Mouse (Mus musculus): ENCODE measurements around the gene Pacsin1. TPM values are rescaled to one million over a fixed set of nuclear protein-coding genes. Genes with fewer than 3 reads are reported as not detected.

Pacsin1 gene
- polyA plus RNA-seq, 1 experiment = 0.01 TPM

- Histone ChIP-seq H3K27me3 (ENCODE audit: control insufficient read depth) (peaks cover 32% of the 10 kb centered on the region), H3K4me3 (replicated peaks) (no peak overlapping the region), H3K36me3 (ENCODE audit: control insufficient read depth) (no peaks in the 10 kb centered on the region), H3K4me1 (ENCODE audit: control insufficient read depth) (peaks cover 14% of the 10 kb centered on the region), H3K9me3 (ENCODE audit: control insufficient read depth, low read length) (no peaks in the 10 kb centered on the region)
- TF ChIP-seq GATA1 (IDR thresholded peaks at IDR 0.05; ENCODE audit: low read length) (no peak), TAL1 (IDR thresholded peaks at IDR 0.05; ENCODE audit: low read length) (no peak)
Measured at GRCm38 (mm10) chr17:27705661-27706060, 50.4 kb downstream of the Pacsin1 start.

- peaks cover 11% of the 10 kb centered on the region for H3K4me1 ChIP-seq (ENCODE audit: control insufficient read depth)
- no peaks in the 10 kb centered on the region for H3K36me3 ChIP-seq (ENCODE audit: control insufficient read depth)
- peaks cover 32% of the 10 kb centered on the region for H3K27me3 ChIP-seq (ENCODE audit: control insufficient read depth)
- no peak overlapping the region for H3K4me3 ChIP-seq (replicated peaks)
- TF ChIP-seq GATA1 (IDR thresholded peaks at IDR 0.05; ENCODE audit: low read length) = no peak
- no peak for TF ChIP-seq TAL1 (IDR thresholded peaks at IDR 0.05; ENCODE audit: low read length)
- no peaks in the 10 kb centered on the region for H3K9me3 ChIP-seq (ENCODE audit: control insufficient read depth, low read length)
Measured at GRCm38 (mm10) chr17:27707954-27708661, 52.8 kb downstream of the Pacsin1 start.

- H3K27me3 ChIP-seq (ENCODE audit: control insufficient read depth) = peaks cover 32% of the 10 kb centered on the region
- peaks cover 11% of the 10 kb centered on the region for H3K4me1 ChIP-seq (ENCODE audit: control insufficient read depth)
- TF ChIP-seq GATA1 (IDR thresholded peaks at IDR 0.05; ENCODE audit: low read length) (no peak), TAL1 (IDR thresholded peaks at IDR 0.05; ENCODE audit: low read length) (no peak)
- no peaks in the 10 kb centered on the region for H3K9me3 ChIP-seq (ENCODE audit: control insufficient read depth, low read length)
- H3K36me3 ChIP-seq (ENCODE audit: control insufficient read depth) = no peaks in the 10 kb centered on the region
- H3K4me3 ChIP-seq (replicated peaks) = no peak overlapping the region
Measured at GRCm38 (mm10) chr17:27709650-27710049, 54.3 kb downstream of the Pacsin1 start.

- Histone ChIP-seq H3K4me3 (replicated peaks) (no peak overlapping the region), H3K9me3 (ENCODE audit: control insufficient read depth, low read length) (no peaks in the 10 kb centered on the region), H3K36me3 (ENCODE audit: control insufficient read depth) (no peaks in the 10 kb centered on the region), H3K27me3 (ENCODE audit: control insufficient read depth) (peaks cover 14% of the 10 kb centered on the region), H3K4me1 (ENCODE audit: control insufficient read depth) (peaks cover 10% of the 10 kb centered on the region)
- TF ChIP-seq GATA1 (IDR thresholded peaks at IDR 0.05; ENCODE audit: low read length) (no peak), TAL1 (IDR thresholded peaks at IDR 0.05; ENCODE audit: low read length) (no peak)
Measured at GRCm38 (mm10) chr17:27712832-27713231, 57.5 kb downstream of the Pacsin1 start.

- peaks cover 7% of the 10 kb centered on the region for H3K4me1 ChIP-seq (ENCODE audit: control insufficient read depth)
- no peaks in the 10 kb centered on the region for H3K36me3 ChIP-seq (ENCODE audit: control insufficient read depth)
- peaks cover 10% of the 10 kb centered on the region for H3K27me3 ChIP-seq (ENCODE audit: control insufficient read depth)
- no peak overlapping the region for H3K4me3 ChIP-seq (replicated peaks)
- TF ChIP-seq GATA1 (IDR thresholded peaks at IDR 0.05; ENCODE audit: low read length) = no peak
- TF ChIP-seq TAL1 (IDR thresholded peaks at IDR 0.05; ENCODE audit: low read length) = no peak
- no peaks in the 10 kb centered on the region for H3K9me3 ChIP-seq (ENCODE audit: control insufficient read depth, low read length)
Measured at GRCm38 (mm10) chr17:27716804-27717203, 61.5 kb downstream of the Pacsin1 start.

- Histone ChIP-seq H3K4me3 (replicated peaks) (no peak overlapping the region), H3K9me3 (ENCODE audit: control insufficient read depth, low read length) (no peaks in the 10 kb centered on the region), H3K4me1 (ENCODE audit: control insufficient read depth) (peaks cover 7% of the 10 kb centered on the region), H3K27me3 (ENCODE audit: control insufficient read depth) (peaks cover 10% of the 10 kb centered on the region), H3K36me3 (ENCODE audit: control insufficient read depth) (no peaks in the 10 kb centered on the region)
- TF ChIP-seq TAL1 (IDR thresholded peaks at IDR 0.05; ENCODE audit: low read length) (no peak), GATA1 (IDR thresholded peaks at IDR 0.05; ENCODE audit: low read length) (no peak)
Measured at GRCm38 (mm10) chr17:27718250-27718649, 62.9 kb downstream of the Pacsin1 start.

- no peak for TF ChIP-seq GATA1 (IDR thresholded peaks at IDR 0.05; ENCODE audit: low read length)
- H3K4me1 ChIP-seq (ENCODE audit: control insufficient read depth) = peaks cover 7% of the 10 kb centered on the region
- H3K36me3 ChIP-seq (ENCODE audit: control insufficient read depth) = no peaks in the 10 kb centered on the region
- H3K4me3 ChIP-seq (replicated peaks) = no peak overlapping the region
- H3K27me3 ChIP-seq (ENCODE audit: control insufficient read depth) = peaks cover 13% of the 10 kb centered on the region
- no peaks in the 10 kb centered on the region for H3K9me3 ChIP-seq (ENCODE audit: control insufficient read depth, low read length)
Measured at GRCm38 (mm10) chr17:27719663-27720062, 64.4 kb downstream of the Pacsin1 start.

GRCm38 (mm10) chr17:27720326-27720725 lies 65.0 kb downstream of the Pacsin1 start:
- TF ChIP-seq GATA1 (IDR thresholded peaks at IDR 0.05; ENCODE audit: low read length) = no peak
- TF ChIP-seq TAL1 (IDR thresholded peaks at IDR 0.05; ENCODE audit: low read length) = no peak
- Histone ChIP-seq H3K4me1 (ENCODE audit: control insufficient read depth) (peaks cover 7% of the 10 kb centered on the region), H3K36me3 (ENCODE audit: control insufficient read depth) (no peaks in the 10 kb centered on the region), H3K27me3 (ENCODE audit: control insufficient read depth) (peaks cover 17% of the 10 kb centered on the region), H3K9me3 (ENCODE audit: control insufficient read depth, low read length) (no peaks in the 10 kb centered on the region), H3K4me3 (replicated peaks) (no peak overlapping the region)

- no peaks in the 10 kb centered on the region for H3K36me3 ChIP-seq (ENCODE audit: control insufficient read depth)
- H3K4me1 ChIP-seq (ENCODE audit: control insufficient read depth) = peaks cover 7% of the 10 kb centered on the region
- H3K9me3 ChIP-seq (ENCODE audit: control insufficient read depth, low read length) = no peaks in the 10 kb centered on the region
- no peak overlapping the region for H3K4me3 ChIP-seq (replicated peaks)
- TF ChIP-seq GATA1 (IDR thresholded peaks at IDR 0.05; ENCODE audit: low read length) (no peak), TAL1 (IDR thresholded peaks at IDR 0.05; ENCODE audit: low read length) (no peak)
- peaks cover 26% of the 10 kb centered on the region for H3K27me3 ChIP-seq (ENCODE audit: control insufficient read depth)
Measured at GRCm38 (mm10) chr17:27721125-27721664, 65.9 kb downstream of the Pacsin1 start.
